Comparison of ENCODE assay signal across 8 mouse cellular contexts in genomic region chr14:25460801-25461675, GRCm38 (mm10). TPM values are rescaled to one million over a fixed set of nuclear protein-coding genes. Genes with fewer than 3 reads are reported as not detected.
DNase-seq lines count a peak whose midpoint lies in the region; ATAC-seq and TF ChIP-seq lines count a peak whose summit lies in the region.

No protein-coding gene starts in this region.

- no peaks in the 10 kb centered on the region for H3K27me3 ChIP-seq in forebrain, embryonic 16.5 days (replicated peaks; ENCODE audit: control insufficient read depth, insufficient read depth, low read length)
- H3K27me3 ChIP-seq in hindbrain, embryonic 13.5 days, result no peaks in the 10 kb centered on the region
- H3K27me3 ChIP-seq in lung, postnatal 0 days (replicated peaks; ENCODE audit: insufficient read depth, low read length), result no peaks in the 10 kb centered on the region

- H3K4me2 ChIP-seq in forebrain, embryonic 16.5 days (ENCODE audit: low read length), result peak overlapping the region; percentile 65
- H3K4me2 ChIP-seq in hindbrain, embryonic 13.5 days, result peak overlapping the region; percentile 98
- peak overlapping the region; percentile 78 for H3K4me2 ChIP-seq in lung, postnatal 0 days (replicated peaks; ENCODE audit: low read depth, low read length)

- H3K4me1 ChIP-seq in forebrain, embryonic 16.5 days (replicated peaks; ENCODE audit: control insufficient read depth, insufficient read depth, low read length), result peaks cover 64% of the 10 kb centered on the region
- peaks cover 70% of the 10 kb centered on the region for H3K4me1 ChIP-seq in hindbrain, embryonic 13.5 days (replicated peaks)
- peaks cover 31% of the 10 kb centered on the region for H3K4me1 ChIP-seq in lung, postnatal 0 days (ENCODE audit: insufficient read depth, low read depth, low read length)

- no peak for TF ChIP-seq CTCF in lung, postnatal 0 days (IDR thresholded peaks at IDR 0.05)

- peak; percentile 18 for ATAC-seq in forebrain, embryonic 16.5 days
- no peak for ATAC-seq in hindbrain, embryonic 13.5 days (ENCODE audit: low FRiP score)
- ATAC-seq in lung, postnatal 0 days, result peak; percentile 5; the same call in 1 of the 2 replicates

- no peaks in the 10 kb centered on the region for H3K9me3 ChIP-seq in forebrain, embryonic 16.5 days (ENCODE audit: control insufficient read depth, low read length)
- no peaks in the 10 kb centered on the region for H3K9me3 ChIP-seq in hindbrain, embryonic 13.5 days
- H3K9me3 ChIP-seq in lung, postnatal 0 days (ENCODE audit: low read length), result no peaks in the 10 kb centered on the region

- peak; percentile 91 for DNase-seq in MN1 (ENCODE audit: low spot score)
- DNase-seq in cerebellum, adult 18-20 months, result peak; percentile 72 to 76
- DNase-seq in layer of hippocampus, postnatal 25 days (ENCODE audit: extremely low spot score in 1 of 2, low spot score in 1 of 2), result peak; percentile 32 to 46
- peak; percentile 86 for DNase-seq in lung, postnatal 0 days (ENCODE audit: low spot score)
- peak; percentile 73 for DNase-seq in ovary, adult 18-20 months (ENCODE audit: low spot score)
- peak; percentile 48 for DNase-seq in urinary bladder, postnatal 25 days (ENCODE audit: low spot score)

- H3K36me3 ChIP-seq in forebrain, embryonic 16.5 days (ENCODE audit: control insufficient read depth, insufficient read depth), result no peaks in the 10 kb centered on the region
- H3K36me3 ChIP-seq in hindbrain, embryonic 13.5 days, result no peaks in the 10 kb centered on the region
- H3K36me3 ChIP-seq in lung, postnatal 0 days (ENCODE audit: insufficient read depth, low read length), result no peaks in the 10 kb centered on the region

- under 1% methylated on average over 38 of the region's 42 CpGs for WGBS in forebrain, embryonic 16.5 days
- WGBS in hindbrain, embryonic 13.5 days, result 0% methylated on average over 42 of the region's 42 CpGs
- WGBS in lung, postnatal 0 days, result under 1% methylated on average over 41 of the region's 42 CpGs

- H3K9ac ChIP-seq in forebrain, embryonic 16.5 days (replicated peaks; ENCODE audit: low read depth, low read length), result peak overlapping the region; percentile 98
- peak overlapping the region; percentile 100 for H3K9ac ChIP-seq in hindbrain, embryonic 13.5 days
- H3K9ac ChIP-seq in lung, postnatal 0 days (replicated peaks; ENCODE audit: low read depth), result peak overlapping the region; percentile 96

- H3K4me3 ChIP-seq in forebrain, embryonic 16.5 days (replicated peaks; ENCODE audit: low read length), result peak overlapping the region; percentile 100
- peak overlapping the region; percentile 99 for H3K4me3 ChIP-seq in hindbrain, embryonic 13.5 days
- peak overlapping the region; percentile 96 for H3K4me3 ChIP-seq in lung, postnatal 0 days (ENCODE audit: low read depth, low read length)

- H3K27ac ChIP-seq in forebrain, embryonic 16.5 days (ENCODE audit: low read length), result peak overlapping the region; percentile 99
- peak overlapping the region; percentile 99 for H3K27ac ChIP-seq in hindbrain, embryonic 13.5 days
- H3K27ac ChIP-seq in lung, postnatal 0 days (ENCODE audit: low read length), result peak overlapping the region; percentile 99

- no peak for TF ChIP-seq EP300 in lung, postnatal 0 days (IDR thresholded peaks at IDR 0.05)

RNA-seq across cellular contexts. Expression of gene Zmiz1, which starts 2.1 kb away (rescaled TPM):
- polyA plus RNA-seq in forebrain, embryonic 16.5 days (2015; fragmentation: Nextera tagmentation; extraction: Ambion mirVana), result 52.6 and 56.6 TPM in 2 replicates
- 58.5 and 65.3 TPM in 2 replicates for polyA plus RNA-seq in hindbrain, embryonic 13.5 days (2015; fragmentation: Nextera tagmentation; extraction: Ambion mirVana)
- total RNA-seq in layer of hippocampus, postnatal 25 days (2021), result 100 to 1,000 TPM in 1 of 2 experiments, 10 to 100 TPM in 1; 82.5 to 105 TPM
- polyA plus RNA-seq in lung, postnatal 0 days (2015; fragmentation: Nextera tagmentation; extraction: Ambion mirVana), result 18.0 and 20.2 TPM in 2 replicates

Comparison
In these comparisons a context has a peak if more than half of its experiments do, and no peak if none do; other contexts are left out.
1. DNase-seq: peak in every context shown above with its lines; median percentile 91 in MN1; 86 in lung, postnatal 0 days; 74 in cerebellum, adult 18-20 months; 73 in ovary, adult 18-20 months; 48 in urinary bladder, postnatal 25 days; 39 in layer of hippocampus, postnatal 25 days.